Mouse (Mus musculus) heart, embryonic 16.5 days (tissue): ENCODE measurements around the gene Slc11a1. TPM values are rescaled to one million over a fixed set of nuclear protein-coding genes. Genes with fewer than 3 reads are reported as not detected.

ENCODE experiments used
- ATAC-seq: fragments of 200-750 bp; cut with Nextera tagmentation; replicated peaks from 2 replicates; pipeline ENCODE4 v1.8.0; 2017; ENCODE audit warnings: moderate number of reproducible peaks; ENCODE audit not compliant: insufficient read depth, low FRiP score; ENCODE audit errors: extremely low read depth
- H3K27ac ChIP-seq: fragments of 300-500 bp; sonication (generic); 2 replicates; pipeline ENCODE4 v1.5.1; 2014; ENCODE audit warnings: mild to moderate bottlenecking, low read length, control low read depth, moderate library complexity
- H3K27me3 ChIP-seq: fragments of 300-500 bp; sonication (generic); 2 replicates; pipeline ENCODE4 v1.6.1; 2014; ENCODE audit warnings: low read length, mixed read lengths; ENCODE audit not compliant: control insufficient read depth, insufficient read depth
- H3K36me3 ChIP-seq: fragments of 300-500 bp; sonication (generic); 2 replicates; pipeline ENCODE4 v1.6.1; 2014; ENCODE audit not compliant: control insufficient read depth, insufficient read depth
- H3K4me1 ChIP-seq: fragments of 300-500 bp; sonication (generic); 2 replicates; pipeline ENCODE4 v1.6.1; 2014; ENCODE audit warnings: low read length, mixed read lengths; ENCODE audit not compliant: control insufficient read depth, insufficient read depth
- H3K4me2 ChIP-seq: fragments of 300-500 bp; sonication (generic); 2 replicates; pipeline ENCODE4 v1.6.1; 2014; ENCODE audit warnings: low read depth, mild to moderate bottlenecking, control low read depth, low read length
- H3K4me3 ChIP-seq: fragments of 300-500 bp; sonication (generic); 2 replicates; pipeline ENCODE4 v1.5.1; 2014; ENCODE audit warnings: mild to moderate bottlenecking, control low read depth, low read length
- H3K9ac ChIP-seq: fragments of 300-500 bp; sonication (generic); 2 replicates; pipeline ENCODE4 v1.6.1; 2014; ENCODE audit warnings: low read length, control low read depth
- H3K9me3 ChIP-seq: fragments of 300-500 bp; sonication (generic); replicated peaks from 2 replicates; pipeline ENCODE4 v1.6.1; 2016; ENCODE audit warnings: low read length; ENCODE audit not compliant: control insufficient read depth
- WGBS: fragments of 180-500 bp; shearing (Covaris S2); extraction: QIAGEN DNeasy Blood & Tissue Kit; methylation state at CpG from one replicate; pipeline ENCODE4 v1.1.7; 2014; 5-methylcytosine and 5-hydroxymethylcytosine counted together
- polyA plus RNA-seq: library from polyadenylated mRNA; unstranded; fragments of >200 nt; fragmentation: Nextera tagmentation; extraction: Ambion mirVana; gene quantifications from 2 replicates; pipeline ENCODE4 v1.2.1, GENCODE M21; 2015

Gene Slc11a1
- polyA plus RNA-seq, 1 experiment from 2014 or later: 4.3 TPM

- H3K4me1 ChIP-seq: peaks cover 33% of the 10 kb centered on the region
- H3K9ac ChIP-seq: peak overlapping the region; percentile 74
- peaks cover 11% of the 10 kb centered on the region for H3K36me3 ChIP-seq
- WGBS: 3% methylated on average over 29 of the region's 29 CpGs
- H3K4me2 ChIP-seq: peak overlapping the region; percentile 65
- peak overlapping the region; percentile 98 for H3K27ac ChIP-seq
- ATAC-seq: peak; percentile 10
- no peaks in the 10 kb centered on the region for H3K27me3 ChIP-seq
- no peaks in the 10 kb centered on the region for H3K9me3 ChIP-seq
- H3K4me3 ChIP-seq: peak overlapping the region; percentile 82
These were observed 14.9 kb downstream of the Slc11a1 start for GRCm38 (mm10) chr1:74389831-74390286.

- no peak for ATAC-seq
- no peaks in the 10 kb centered on the region for H3K27me3 ChIP-seq
- peaks cover 33% of the 10 kb centered on the region for H3K4me1 ChIP-seq
- peak overlapping the region; percentile 98 for H3K27ac ChIP-seq
- H3K9me3 ChIP-seq: no peaks in the 10 kb centered on the region
- peak overlapping the region; percentile 82 for H3K4me3 ChIP-seq
- peak overlapping the region; percentile 65 for H3K4me2 ChIP-seq
- peaks cover 16% of the 10 kb centered on the region for H3K36me3 ChIP-seq
- WGBS: 3% methylated on average over 21 of the region's 21 CpGs
- H3K9ac ChIP-seq: peak overlapping the region; percentile 74
These were observed 15.4 kb downstream of the Slc11a1 start for GRCm38 (mm10) chr1:74390287-74390906.

GRCm38 (mm10) chr1:74390924-74391748 is 16.1 kb downstream of the Slc11a1 start, which contains the start of gene Ctdsp1:
Ctdsp1 (plus strand) TSS chr1:74391509.
- H3K9ac ChIP-seq: peak within 1 kb of the TSS; percentile 98
- H3K4me2 ChIP-seq: peak within 1 kb of the TSS; percentile 85
- peaks cover 33% of the 10 kb centered on the region for H3K4me1 ChIP-seq
- H3K9me3 ChIP-seq: no peaks in the 10 kb centered on the region
- 3% methylated on average over 51 of the region's 51 CpGs for WGBS
- H3K27me3 ChIP-seq: no peaks in the 10 kb centered on the region
- peaks cover 16% of the 10 kb centered on the region for H3K36me3 ChIP-seq
- H3K4me3 ChIP-seq: peak within 1 kb of the TSS; percentile 82
- peak within 1 kb of the TSS; percentile 98 for H3K27ac ChIP-seq
- ATAC-seq: peak; percentile 80

- peak overlapping the region; percentile 98 for H3K9ac ChIP-seq
These were observed 16.9 kb downstream of the Slc11a1 start for GRCm38 (mm10) chr1:74391844-74392441.

GRCm38 (mm10) chr1:74392446-74392994 is 17.5 kb downstream of the Slc11a1 start:
- WGBS: 3% methylated on average over 16 of the region's 16 CpGs
- Histone ChIP-seq H3K27me3 (no peaks in the 10 kb centered on the region), H3K9me3 (no peaks in the 10 kb centered on the region), H3K27ac (peak overlapping the region; percentile 98), H3K4me2 (peak overlapping the region; percentile 85), H3K4me1 (peaks cover 29% of the 10 kb centered on the region), H3K4me3 (peak overlapping the region; percentile 82), H3K36me3 (peaks cover 16% of the 10 kb centered on the region), H3K9ac (peak overlapping the region; percentile 98)
- ATAC-seq: no peak

More at GRCm38 (mm10) chr1:74391844-74392441, 16.9 kb downstream of the Slc11a1 start:
- under 1% methylated on average over 53 of the region's 63 CpGs for WGBS
- H3K4me3 ChIP-seq: peak overlapping the region; percentile 82
- peaks cover 16% of the 10 kb centered on the region for H3K36me3 ChIP-seq
- no peaks in the 10 kb centered on the region for H3K27me3 ChIP-seq
- H3K4me1 ChIP-seq: peaks cover 33% of the 10 kb centered on the region
- ATAC-seq: peak; percentile 49
- peak overlapping the region; percentile 85 for H3K4me2 ChIP-seq
- H3K27ac ChIP-seq: peak overlapping the region; percentile 98
- H3K9me3 ChIP-seq: no peaks in the 10 kb centered on the region

- H3K4me1 ChIP-seq: peaks cover 25% of the 10 kb centered on the region
- no peaks in the 10 kb centered on the region for H3K9me3 ChIP-seq
- peak overlapping the region; percentile 85 for H3K4me2 ChIP-seq
- H3K9ac ChIP-seq: peak overlapping the region; percentile 98
- ATAC-seq: no peak
- peak overlapping the region; percentile 21; the same call in 1 of the 2 replicates for H3K27ac ChIP-seq
- H3K36me3 ChIP-seq: peaks cover 16% of the 10 kb centered on the region
- peak overlapping the region; percentile 82 for H3K4me3 ChIP-seq
- WGBS: 36% methylated on average over 7 of the region's 7 CpGs
- H3K27me3 ChIP-seq: no peaks in the 10 kb centered on the region
These were observed 18.0 kb downstream of the Slc11a1 start for GRCm38 (mm10) chr1:74393010-74393409.

- 84% methylated on average over 9 of the region's 9 CpGs for WGBS
- H3K4me2 ChIP-seq: peak overlapping the region; percentile 85; the same call in 1 of the 2 replicates
- H3K4me1 ChIP-seq: peaks cover 25% of the 10 kb centered on the region
- H3K27me3 ChIP-seq: no peaks in the 10 kb centered on the region
- peaks cover 16% of the 10 kb centered on the region for H3K36me3 ChIP-seq
- H3K27ac ChIP-seq: no peak overlapping the region
- no peak overlapping the region; the same call in 1 of the 2 replicates for H3K9ac ChIP-seq
- H3K9me3 ChIP-seq: no peaks in the 10 kb centered on the region
- H3K4me3 ChIP-seq: no peak overlapping the region
- no peak for ATAC-seq
These were observed 18.7 kb downstream of the Slc11a1 start for GRCm38 (mm10) chr1:74393697-74394096.

GRCm38 (mm10) chr1:74394311-74394710 is 19.3 kb downstream of the Slc11a1 start:
- 86% methylated on average over 9 of the region's 9 CpGs for WGBS
- Histone ChIP-seq H3K36me3 (peaks cover 16% of the 10 kb centered on the region), H3K27me3 (no peaks in the 10 kb centered on the region), H3K9ac (no peak overlapping the region), H3K9me3 (no peaks in the 10 kb centered on the region), H3K27ac (no peak overlapping the region), H3K4me1 (peaks cover 24% of the 10 kb centered on the region), H3K4me2 (no peak overlapping the region), H3K4me3 (no peak overlapping the region)
- no peak for ATAC-seq
